Mouse (Mus musculus) cerebellum, adult 9-10 months (tissue): ENCODE data around the gene Eif4enif1.

ENCODE experiments used
- DNase-seq: peaks from one replicate; pipeline ENCODE4 v3.0.0; 2022

Eif4enif1 gene

DNA sequence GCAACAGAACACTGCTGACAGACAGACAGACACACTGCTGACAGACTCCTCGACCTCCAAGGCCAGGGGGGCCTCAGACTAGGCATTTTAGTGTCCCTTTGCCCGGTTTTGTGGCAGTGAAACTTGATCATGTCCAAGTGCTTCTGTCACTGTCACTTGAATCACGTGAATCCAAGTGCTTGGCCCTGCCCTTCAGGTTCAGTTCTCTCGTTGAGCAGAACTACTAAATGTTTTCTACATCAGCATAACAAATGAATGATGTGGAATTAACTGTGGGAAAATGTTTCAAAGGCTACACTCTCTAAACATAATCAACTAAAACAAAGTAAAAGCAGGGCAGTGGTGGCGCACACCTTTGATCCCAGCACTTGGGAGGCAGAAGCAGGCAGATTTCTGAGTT, 76.2 kb downstream of the Eif4enif1 start:
- DNase-seq, result no peak

DNA sequence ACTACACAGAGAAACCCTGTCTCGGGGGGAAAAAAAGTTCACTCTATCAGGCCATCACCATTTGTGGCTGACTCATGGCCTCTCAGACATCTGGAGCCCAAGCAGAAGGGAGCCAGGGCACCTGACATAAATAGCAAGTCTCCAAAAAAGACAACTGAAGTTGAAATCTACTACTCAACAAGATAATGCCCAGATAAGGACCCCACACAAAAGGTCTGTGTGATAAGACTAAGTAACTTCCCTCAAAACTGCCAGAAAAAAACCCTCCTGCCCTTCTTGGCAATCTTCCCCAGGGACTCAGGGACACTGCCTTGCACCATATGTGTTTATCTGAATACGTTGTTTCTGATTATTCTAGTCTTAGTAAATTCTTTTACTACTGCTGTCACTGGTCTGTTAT, 77.5 kb downstream of the Eif4enif1 start:
- DNase-seq, result no peak

DNA sequence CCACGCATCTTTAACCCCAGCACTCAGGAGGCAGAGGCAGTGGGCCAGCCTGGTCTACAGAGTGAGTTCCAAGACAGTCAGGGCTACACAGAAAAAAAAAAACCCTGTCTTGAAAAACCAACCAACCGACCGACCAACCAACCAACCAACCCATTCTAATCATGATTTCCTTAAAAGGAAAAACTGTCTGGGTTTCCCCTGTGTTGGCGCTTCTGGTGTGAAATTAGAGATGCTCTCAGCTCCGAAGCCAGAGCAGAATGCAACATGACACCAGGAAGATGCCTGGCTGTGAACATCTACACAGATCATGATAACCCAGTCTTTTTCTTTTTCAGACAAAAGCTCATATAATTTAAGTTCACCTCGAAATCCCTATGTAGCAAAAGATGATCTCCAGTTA, 80.7 kb downstream of the Eif4enif1 start:
- no peak for DNase-seq

DNA sequence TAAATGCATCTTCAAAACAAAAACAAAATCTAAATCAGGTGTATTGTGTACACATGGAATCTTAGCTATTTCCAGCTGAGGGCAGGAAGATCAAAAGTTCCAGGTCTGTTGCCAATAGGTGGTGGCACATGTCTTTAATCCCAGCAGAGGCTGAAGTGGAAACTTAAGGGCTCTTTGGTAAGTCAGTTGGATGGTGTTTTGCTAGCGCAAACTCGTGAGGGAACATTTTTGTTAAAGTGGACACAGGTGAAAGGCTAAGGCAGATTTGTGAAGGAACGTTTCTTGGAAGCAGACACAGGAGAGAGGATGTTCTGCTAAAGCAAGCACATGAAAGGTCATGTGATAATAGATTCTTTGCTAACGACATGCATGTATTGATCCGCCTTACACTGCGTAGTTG, 81.5 kb downstream of the Eif4enif1 start:
- no peak for DNase-seq

DNA sequence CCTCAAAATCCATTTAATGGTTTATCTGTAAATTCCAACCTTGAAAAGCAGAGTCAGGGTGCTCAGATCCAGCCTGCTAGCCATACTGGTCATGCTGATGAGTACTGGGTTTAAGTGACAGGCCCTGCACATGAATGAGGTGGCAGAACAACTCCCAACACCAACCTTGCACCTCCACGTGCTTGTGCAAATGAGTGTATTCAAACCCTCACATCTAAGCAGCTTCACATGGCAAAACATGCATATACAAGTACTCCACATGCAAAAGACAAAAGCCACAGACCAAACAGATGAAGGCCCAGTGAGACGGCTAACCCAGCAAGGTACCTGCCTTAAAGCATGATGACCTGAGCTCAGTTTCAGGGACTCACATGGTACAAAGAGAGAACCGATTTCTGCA, 83.7 kb downstream of the Eif4enif1 start:
- no peak for DNase-seq

DNA sequence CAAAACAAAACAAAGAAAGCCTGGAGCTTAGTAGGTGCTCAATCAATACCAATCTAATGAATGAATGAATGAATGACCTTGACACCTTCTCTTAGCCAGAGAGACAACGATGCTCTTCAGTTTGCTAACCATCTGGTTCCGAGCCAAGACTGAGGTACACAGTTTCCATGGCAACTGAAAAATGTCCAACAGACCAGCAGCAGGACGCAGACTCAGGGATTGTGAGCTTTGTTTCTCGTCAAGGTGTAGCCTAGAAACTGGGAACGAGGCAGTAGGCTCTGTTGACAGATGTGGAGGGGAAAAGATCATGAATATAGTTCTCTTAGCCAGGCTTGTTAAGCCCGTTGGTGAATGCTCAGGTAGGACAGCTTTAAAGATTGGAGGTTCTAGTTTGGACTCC, 84.9 kb downstream of the Eif4enif1 start:
- peak; percentile 89 for DNase-seq

DNA sequence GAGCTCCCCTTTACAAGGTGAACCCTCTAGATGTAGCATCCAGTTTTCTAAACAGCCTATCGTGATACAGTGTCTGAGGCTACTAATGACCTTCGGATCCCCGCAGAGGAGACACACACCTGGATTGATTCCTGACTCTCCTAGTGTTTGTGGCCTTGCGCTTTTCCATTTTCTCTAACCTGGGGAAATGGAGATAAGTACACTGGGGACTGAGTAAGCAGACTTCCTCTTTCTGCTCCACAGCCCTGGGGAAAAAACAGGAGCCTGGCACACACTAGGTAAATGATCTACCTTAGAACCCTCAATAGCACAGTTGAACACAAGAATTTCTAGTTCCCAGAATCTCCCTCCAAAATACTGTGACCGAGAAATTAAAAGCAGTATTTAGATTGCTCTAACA, 85.7 kb downstream of the Eif4enif1 start:
- DNase-seq, result peak; percentile 50

DNA sequence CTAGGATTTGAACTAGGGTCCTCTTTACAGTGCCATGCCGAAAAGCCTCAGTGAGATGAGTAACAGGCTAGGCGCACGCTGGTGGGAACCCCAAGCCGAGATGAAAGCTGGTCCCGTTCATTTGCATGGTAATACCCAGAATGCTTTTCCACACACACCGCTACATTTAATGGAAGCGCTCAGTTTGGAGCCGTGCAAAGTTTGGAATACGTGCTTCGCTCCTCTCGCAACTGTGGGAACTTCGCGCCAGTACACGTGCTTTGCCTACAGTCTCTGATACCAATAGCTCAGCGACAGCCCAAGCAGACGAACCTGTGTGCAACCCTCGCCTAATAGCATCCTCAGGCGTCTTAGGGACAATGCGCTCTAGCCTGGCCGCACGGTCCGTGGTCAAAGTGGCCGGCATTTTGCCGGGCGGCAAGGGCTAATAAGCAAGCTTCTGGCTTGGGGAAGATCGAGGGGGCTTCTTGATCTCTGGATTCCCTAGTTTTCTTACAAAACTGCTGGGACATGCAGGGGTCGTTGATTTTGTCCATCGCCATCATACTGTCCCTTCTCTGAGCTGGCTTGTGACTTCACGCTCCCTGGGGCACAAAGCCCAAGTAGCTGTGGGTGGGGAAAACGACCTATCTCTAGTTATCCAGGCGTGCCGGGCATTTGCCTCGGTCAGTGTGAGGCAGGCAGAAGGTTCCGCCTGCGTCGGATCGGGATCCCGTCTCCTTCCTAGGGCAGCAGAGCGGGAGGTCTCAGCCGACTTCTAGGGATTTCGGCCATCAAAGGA, 86.5 kb downstream of the Eif4enif1 start, which contains the start of gene Patz1:
Gene Patz1 (plus strand): TSS at position 354 of the 781 bp plus-strand sequence.
- DNase-seq, result peak; percentile 77

DNA sequence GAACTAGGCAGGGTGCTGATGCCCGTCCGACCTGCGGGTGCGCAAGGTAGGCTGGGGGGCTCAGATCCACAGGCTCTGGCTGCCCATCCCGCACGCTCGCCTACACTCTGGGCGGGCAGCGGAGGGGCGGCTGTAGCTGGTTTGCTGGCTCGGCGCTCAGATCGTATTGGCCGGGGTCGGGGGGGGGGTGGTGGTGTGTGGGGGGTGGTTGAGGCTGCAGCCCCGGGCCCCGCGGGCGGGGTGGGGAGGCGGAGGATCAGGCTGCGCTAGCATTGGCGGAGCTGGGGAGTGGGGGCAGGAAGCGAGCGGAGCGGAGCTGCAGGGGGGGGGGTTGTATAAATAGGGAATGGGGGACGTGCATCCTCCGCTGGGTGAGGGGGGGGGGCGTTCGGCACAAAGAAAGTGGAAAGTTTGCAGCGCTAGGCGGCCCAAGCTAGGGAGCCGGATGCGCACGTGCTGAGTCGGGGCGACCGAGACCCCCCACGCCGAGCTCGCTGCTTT, 87.2 kb downstream of the Eif4enif1 start:
- DNase-seq, result no peak

DNA sequence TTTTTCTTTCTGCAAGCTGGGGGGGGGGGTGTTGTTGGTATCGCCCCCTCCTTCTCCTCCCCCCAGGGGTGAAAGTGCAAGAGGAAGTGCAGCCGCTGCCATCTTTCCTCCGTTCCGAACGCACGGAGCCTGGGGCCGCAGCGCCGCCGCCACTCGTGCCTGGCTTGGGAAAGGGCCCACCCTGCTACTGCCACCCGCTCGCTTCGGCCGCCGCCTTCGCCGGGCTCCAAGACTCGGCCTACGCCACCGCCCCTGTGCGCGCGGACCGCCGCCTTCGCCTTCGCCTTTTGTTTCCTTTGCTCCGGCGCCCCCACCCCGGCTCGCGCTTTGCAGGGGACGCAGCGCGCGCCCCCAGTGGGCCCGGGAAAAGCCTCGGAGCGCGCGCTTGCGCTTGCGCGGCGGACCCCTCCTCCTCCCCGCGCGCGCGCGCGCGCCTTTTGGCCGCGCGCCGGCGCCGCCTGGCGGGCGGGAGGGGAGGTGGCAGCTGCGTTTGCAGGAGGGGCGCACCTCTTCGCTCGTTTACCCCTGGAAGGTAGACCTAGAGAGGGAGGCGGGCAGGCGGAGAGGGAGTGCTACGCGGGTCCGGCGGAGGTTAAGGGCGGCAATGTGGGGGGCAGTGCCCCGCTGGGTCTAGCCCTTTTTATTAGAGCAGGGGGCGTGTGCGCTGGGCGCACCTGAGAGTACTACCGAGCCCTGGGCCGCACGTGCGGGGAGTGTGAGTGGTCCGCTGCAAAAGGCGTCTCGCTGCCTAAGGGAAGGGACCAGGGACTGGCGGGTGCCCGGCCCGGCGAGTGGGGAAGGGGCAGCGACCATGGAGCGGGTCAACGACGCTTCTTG, 87.8 kb downstream of the Eif4enif1 start:
- peak; percentile 90 for DNase-seq

DNA sequence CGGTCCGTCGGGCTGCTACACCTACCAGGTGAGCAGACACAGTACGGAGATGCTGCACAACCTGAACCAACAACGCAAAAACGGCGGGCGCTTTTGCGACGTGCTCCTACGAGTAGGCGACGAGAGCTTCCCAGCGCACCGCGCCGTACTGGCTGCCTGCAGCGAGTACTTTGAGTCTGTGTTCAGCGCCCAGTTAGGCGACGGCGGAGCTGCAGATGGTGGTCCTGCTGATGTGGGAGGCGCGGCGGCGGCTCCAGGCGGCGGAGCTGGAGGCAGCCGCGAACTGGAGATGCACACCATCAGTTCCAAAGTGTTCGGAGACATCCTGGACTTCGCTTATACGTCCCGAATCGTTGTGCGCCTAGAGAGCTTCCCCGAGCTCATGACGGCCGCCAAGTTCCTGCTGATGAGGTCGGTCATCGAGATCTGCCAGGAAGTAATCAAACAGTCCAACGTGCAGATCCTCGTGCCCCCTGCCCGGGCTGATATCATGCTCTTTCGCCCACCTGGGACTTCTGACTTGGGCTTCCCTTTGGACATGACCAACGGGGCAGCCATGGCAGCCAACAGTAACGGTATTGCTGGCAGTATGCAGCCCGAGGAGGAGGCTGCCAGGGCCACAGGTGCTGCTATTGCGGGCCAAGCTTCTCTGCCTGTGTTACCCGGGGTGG, 88.6 kb downstream of the Eif4enif1 start:
- peak; percentile 78 for DNase-seq

DNA sequence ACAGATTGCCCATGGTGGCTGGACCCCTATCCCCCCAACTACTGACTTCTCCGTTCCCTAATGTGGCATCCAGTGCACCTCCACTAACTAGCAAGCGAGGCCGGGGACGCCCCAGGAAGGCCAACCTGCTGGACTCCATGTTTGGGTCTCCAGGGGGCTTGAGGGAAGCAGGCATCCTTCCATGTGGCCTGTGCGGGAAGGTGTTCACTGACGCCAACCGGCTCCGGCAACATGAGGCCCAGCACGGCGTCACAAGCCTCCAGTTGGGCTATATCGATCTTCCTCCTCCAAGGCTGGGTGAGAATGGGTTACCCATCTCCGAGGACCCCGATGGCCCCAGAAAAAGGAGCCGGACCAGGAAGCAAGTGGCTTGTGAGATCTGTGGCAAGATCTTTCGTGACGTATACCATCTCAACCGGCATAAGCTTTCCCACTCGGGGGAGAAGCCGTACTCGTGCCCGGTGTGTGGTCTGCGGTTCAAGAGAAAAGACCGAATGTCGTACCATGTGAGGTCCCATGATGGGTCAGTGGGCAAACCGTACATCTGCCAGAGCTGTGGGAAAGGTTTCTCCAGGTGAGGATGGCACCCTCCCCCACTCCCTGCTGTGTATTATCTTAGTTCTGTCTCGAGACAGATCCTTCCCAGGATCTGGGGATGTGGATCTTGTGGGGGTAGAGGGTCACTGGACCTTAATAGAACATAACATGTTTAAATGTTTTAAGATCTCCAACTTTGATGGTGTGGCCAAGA, 89.3 kb downstream of the Eif4enif1 start:
- peak; percentile 71 for DNase-seq

DNA sequence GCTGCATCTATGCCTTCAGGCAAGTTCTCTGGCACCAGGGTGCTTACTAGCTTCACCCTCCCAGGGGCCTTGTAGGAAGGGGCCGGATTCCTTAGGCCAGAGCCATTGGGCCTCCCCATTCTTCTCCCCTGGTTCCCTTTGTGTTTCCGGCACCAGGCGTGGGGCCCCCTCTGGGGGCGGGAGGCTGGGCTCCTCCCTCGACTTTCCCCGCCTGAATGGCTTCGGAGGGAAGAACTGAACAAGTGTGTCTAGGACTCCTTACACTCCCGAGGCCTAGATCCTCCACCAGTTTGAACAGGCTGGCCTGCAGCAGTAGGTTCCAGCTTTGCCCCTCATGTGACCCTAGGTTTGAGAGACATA, 89.8 kb downstream of the Eif4enif1 start:
- DNase-seq, result peak; percentile 67

DNA sequence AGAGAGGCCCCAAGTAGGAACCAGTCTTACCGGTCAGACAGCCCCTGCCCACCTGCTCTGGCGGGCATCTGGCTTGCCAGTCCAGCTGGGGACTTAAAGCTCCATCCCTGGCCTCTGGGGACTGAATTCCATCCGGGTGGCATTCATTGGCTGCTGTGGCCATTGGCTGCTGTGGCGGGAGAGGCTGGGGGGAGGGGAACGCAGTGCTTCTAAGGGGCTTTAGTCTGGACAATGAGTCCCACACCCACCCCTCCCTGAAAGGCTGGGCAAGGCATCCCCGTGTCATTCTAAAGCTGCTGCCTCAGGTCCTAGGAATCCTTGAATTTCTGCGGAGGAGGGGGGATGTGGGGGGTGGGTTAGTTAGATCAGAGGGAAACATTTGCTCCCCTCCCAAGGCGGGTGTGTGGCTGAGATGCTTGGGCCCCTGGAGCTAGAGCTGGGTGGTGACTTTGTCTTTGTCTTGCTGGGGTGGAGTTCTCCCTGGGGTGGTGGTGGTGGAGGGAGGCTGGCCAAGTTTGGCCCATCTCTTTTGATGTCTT, 90.6 kb downstream of the Eif4enif1 start:
- DNase-seq, result peak; percentile 59

DNA sequence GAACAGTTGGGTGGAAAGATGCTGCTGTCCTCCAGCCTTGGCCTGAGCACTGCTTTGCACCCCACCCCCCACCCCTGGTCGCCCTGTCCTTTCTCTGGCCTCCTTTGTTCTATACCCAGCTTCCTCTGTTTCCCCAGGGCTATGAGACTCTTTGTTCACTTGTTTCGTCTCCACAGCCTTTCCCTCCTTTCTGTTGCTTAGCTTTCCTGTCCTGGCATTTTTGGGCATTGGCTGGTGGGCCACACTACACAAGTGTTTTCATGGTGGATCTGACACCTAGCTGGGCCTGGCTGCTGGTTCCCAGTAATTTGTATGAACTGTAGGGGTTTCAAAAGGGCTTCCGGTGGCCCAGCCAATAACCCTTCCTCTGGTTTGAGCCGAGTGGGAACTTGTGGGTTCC, 91.2 kb downstream of the Eif4enif1 start:
- DNase-seq, result no peak
